Mouse (Mus musculus): ENCODE data around the gene Inpp4b. TPM values are rescaled to one million over a fixed set of nuclear protein-coding genes. Genes with fewer than 3 reads are reported as not detected.

The Inpp4b gene
- total RNA-seq, 2 experiments from 2014 or later, result 55.4 to 58.2 TPM

- intact Hi-C loops (cut with DNase I), result no loop called here
- no peak for DNase-seq
Measured at GRCm38 (mm10) chr8:82090901-82091300, 748.5 kb downstream of the Inpp4b start.

- intact Hi-C loops (cut with DNase I), result no loop called here
- DNase-seq, result no peak
Measured at GRCm38 (mm10) chr8:82093274-82093673, 750.9 kb downstream of the Inpp4b start.

- DNase-seq, result no peak
Measured at GRCm38 (mm10) chr8:82104560-82104959, 762.2 kb downstream of the Inpp4b start.

GRCm38 (mm10) chr8:82106131-82106530 is 763.8 kb downstream of the Inpp4b start:
- DNase-seq, result no peak
- intact Hi-C loops (cut with DNase I), result no loop called here

More at GRCm38 (mm10) chr8:82104560-82104959, 762.2 kb downstream of the Inpp4b start:
- intact Hi-C loops (cut with DNase I), result no loop called here

- no peak for DNase-seq
- intact Hi-C loops (cut with DNase I), result no loop called here
Measured at GRCm38 (mm10) chr8:82150272-82150671, 807.9 kb downstream of the Inpp4b start.

GRCm38 (mm10) chr8:82157928-82158327 is 815.6 kb downstream of the Inpp4b start:
- intact Hi-C loops (cut with DNase I), result no loop called here

More at GRCm38 (mm10) chr8:82157928-82158327, 815.6 kb downstream of the Inpp4b start:
- DNase-seq, result no peak
